Mouse (Mus musculus) hindbrain, embryonic 12.5 days (tissue): ENCODE measurements around the gene Srebf2. TPM values are rescaled to one million over a fixed set of nuclear protein-coding genes. Genes with fewer than 3 reads are reported as not detected.
A peak's percentile ranks its signal among the peaks of the same experiment; 100 is the strongest.

Source experiments
- ATAC-seq: fragments of 200-750 bp; cut with Nextera tagmentation; 2 replicates; pipeline ENCODE4 v1.8.0; 2017; ENCODE audit warnings: moderate TSS enrichment; ENCODE audit not compliant: low FRiP score
- H3K27ac ChIP-seq: fragments of 300-500 bp; sonication (generic); 2 replicates; pipeline ENCODE4 v1.5.1; 2016; ENCODE audit warnings: mild to moderate bottlenecking
- H3K27me3 ChIP-seq: fragments of 300-500 bp; sonication (generic); 2 replicates; pipeline ENCODE4 v1.6.1; 2016; ENCODE audit warnings: mild to moderate bottlenecking
- H3K36me3 ChIP-seq: fragments of 300-500 bp; sonication (generic); 2 replicates; pipeline ENCODE4 v1.6.1; 2016; ENCODE audit warnings: mild to moderate bottlenecking
- H3K4me1 ChIP-seq: fragments of 300-500 bp; sonication (generic); 2 replicates; pipeline ENCODE4 v1.6.1; 2016
- H3K4me2 ChIP-seq: fragments of 300-500 bp; sonication (generic); replicated peaks from 2 replicates; pipeline ENCODE4 v1.6.1; 2016; ENCODE audit warnings: mild to moderate bottlenecking
- H3K4me3 ChIP-seq: fragments of 300-500 bp; sonication (generic); 2 replicates; pipeline ENCODE4 v1.5.1; 2016; ENCODE audit warnings: mild to moderate bottlenecking
- H3K9ac ChIP-seq: fragments of 300-500 bp; sonication (generic); 2 replicates; pipeline ENCODE4 v1.6.1; 2016; ENCODE audit warnings: mild to moderate bottlenecking, moderate library complexity
- H3K9me3 ChIP-seq: fragments of 300-500 bp; sonication (generic); replicated peaks from 2 replicates; pipeline ENCODE4 v1.6.1; 2016; ENCODE audit warnings: mild to moderate bottlenecking
- WGBS: fragments of 180-500 bp; shearing (Covaris S2); methylation state at CpG from one replicate; pipeline ENCODE4 v1.1.7; 2016; 5-methylcytosine and 5-hydroxymethylcytosine counted together
- polyA plus RNA-seq: library from polyadenylated mRNA; unstranded; fragments of >200 nt; fragmentation: Nextera tagmentation; extraction: Ambion mirVana; gene quantifications from 2 replicates; pipeline ENCODE4 v1.2.1, GENCODE M21; 2016

Gene Srebf2
- polyA plus RNA-seq, 1 experiment from 2014 or later: 230 TPM

DNA sequence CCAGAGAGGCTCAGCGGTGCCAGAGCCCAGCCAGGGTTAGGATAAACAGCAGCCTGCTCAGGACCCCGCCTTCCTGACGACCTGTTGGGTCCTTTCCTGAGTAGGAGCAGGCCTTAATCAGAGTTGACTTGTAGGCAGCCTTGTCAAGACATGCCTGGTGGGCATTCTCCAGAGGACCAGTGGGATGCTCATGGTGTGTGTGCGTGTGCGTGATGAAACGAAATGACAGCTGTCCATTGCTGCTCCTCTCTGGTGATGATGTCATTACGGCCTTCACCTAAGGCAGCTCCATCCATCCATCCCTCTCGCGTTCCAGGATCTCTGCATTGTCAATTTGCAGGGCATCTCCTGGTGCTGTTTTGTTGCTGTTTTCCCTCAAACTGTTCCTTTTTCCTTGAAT is 12.5 kb downstream of the Srebf2 start:
- WGBS: 84% methylated on average over 9 of the region's 9 CpGs
- H3K9me3 ChIP-seq: no peaks in the 10 kb centered on the region
- peaks cover 47% of the 10 kb centered on the region for H3K4me1 ChIP-seq
- H3K27me3 ChIP-seq: no peaks in the 10 kb centered on the region
- no peak overlapping the region for H3K9ac ChIP-seq
- no peak overlapping the region for H3K4me2 ChIP-seq
- H3K27ac ChIP-seq: peak overlapping the region; percentile 5; the same call in 1 of the 2 replicates
- H3K4me3 ChIP-seq: no peak overlapping the region
- ATAC-seq: no peak
- peaks cover 12% of the 10 kb centered on the region; the same call in 1 of the 2 replicates for H3K36me3 ChIP-seq

DNA sequence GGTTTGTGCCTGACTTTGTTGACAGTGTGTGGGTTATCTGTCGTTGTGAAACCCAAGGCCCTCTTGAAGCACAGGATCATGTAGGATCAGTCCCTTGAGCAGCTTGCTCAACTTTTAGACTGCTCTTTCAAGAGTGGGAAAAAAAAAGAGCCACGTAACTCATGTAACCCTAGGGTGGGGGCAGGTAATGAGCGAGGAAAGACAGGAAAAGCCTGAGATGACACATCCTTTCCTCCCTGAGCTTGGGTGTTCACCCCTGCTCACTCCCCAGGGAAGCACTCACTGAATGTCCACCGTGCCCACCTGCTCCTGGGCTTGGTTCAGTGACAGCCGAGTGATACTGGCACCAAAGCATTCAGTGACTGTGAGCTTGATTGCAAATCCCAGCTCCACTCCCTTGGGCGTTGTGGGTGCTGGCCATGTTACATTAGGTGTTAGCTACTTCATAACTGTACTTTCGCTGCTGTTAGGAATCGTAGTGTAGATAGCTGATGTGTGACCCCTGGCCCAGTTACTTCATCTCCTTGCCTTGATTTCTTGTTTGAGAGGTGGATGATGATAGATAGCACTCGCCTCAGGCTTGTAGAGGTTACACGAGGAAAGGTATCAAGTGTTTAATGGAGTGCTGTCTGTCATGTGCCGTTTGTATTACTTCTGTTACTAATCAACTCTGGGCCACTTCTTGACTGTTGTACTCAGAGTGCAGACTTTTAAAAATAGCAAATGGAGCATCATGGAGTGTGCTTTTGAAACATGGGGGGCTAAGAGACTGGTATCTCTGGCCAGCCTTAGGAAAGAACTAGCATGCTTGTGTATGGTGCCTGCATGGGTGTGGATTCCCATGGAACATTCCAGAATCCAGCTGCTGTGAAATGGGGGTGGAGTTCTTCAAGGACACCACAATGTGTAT is 14.0 kb downstream of the Srebf2 start:
- Histone ChIP-seq H3K4me1 (peaks cover 55% of the 10 kb centered on the region), H3K4me3 (no peak overlapping the region), H3K4me2 (no peak overlapping the region), H3K36me3 (0 out of 2 replicates have a peak, but pooled peaks cover 6% of the 10 kb centered on the region), H3K27me3 (no peaks in the 10 kb centered on the region), H3K27ac (no peak overlapping the region), H3K9ac (no peak overlapping the region), H3K9me3 (no peaks in the 10 kb centered on the region)
- WGBS: 78% methylated on average over 11 of the region's 11 CpGs
- no peak for ATAC-seq

DNA sequence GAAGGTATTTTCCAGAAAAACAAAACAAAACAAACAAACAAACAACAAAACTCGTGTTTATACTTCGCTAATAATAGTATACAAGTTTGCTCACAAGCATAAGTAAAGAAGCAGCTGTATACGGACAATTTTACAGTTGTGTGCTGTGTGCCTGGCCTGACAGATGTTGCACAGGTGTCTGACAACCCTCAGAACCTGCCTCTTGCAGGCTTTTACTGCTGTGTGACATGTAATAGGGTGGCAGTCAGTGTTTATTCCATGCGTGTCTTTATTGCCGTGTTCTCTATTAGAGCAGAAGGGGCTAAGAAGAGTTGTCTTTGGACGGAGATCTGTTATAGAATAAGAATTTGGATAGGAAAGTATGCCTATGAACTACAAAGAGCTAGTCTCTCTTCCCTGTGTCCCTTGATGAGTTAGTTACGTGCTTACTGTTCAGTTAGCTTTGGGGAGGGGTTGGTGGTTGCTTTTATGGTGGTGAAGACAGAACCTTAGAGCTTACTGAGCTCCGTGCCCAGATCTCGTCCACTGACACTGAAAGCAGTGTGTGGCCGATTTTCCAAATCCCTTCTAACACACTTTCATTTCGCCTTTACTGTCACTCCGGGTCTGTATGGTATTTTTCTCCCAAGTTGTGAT is 15.1 kb downstream of the Srebf2 start:
- 87% methylated on average over 12 of the region's 12 CpGs for whole genome bisulfite sequencing
- 0 out of 2 replicates have a peak, but pooled peaks cover 3% of the 10 kb centered on the region for H3K36me3 ChIP-seq
- no peaks in the 10 kb centered on the region for H3K9me3 ChIP-seq
- H3K4me3 ChIP-seq: no peak overlapping the region
- H3K4me1 ChIP-seq: peaks cover 63% of the 10 kb centered on the region
- H3K9ac ChIP-seq: no peak overlapping the region
- H3K4me2 ChIP-seq: no peak overlapping the region
- H3K27ac ChIP-seq: no peak overlapping the region
- no peaks in the 10 kb centered on the region for H3K27me3 ChIP-seq
- no peak for ATAC-seq

DNA sequence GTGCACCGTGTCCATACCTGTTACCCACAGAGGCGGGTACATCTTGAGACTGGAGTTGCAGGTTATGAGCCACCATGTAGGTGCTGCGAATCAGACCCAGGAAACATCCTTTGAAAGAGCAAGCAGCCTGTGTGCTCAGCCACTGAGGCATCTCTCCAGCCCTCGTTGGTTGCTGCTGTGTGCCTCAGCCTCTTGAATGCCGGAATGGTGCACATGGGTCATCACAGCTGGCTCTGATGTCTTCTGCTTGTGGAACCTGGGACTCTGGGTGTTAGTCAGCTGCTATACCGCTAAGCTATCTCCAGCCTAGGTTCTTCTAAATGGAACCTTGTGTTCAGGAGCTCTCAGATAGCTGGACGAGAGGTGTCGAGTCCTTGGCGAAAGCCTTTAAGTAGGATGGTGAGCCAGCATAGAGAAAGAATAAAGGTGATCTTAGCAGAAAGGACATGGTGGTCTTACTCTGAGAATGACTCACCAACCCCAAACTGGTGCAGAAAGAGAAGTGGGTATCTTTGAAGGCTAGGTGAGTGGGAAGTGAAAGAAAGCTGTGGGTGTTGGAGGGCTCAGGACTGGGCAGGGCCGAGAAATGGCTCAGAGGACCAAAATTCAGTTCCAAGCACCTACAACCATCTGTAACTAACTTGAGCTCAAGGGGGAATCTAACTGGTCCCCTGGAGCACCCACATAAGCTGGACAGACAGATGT is 16.5 kb downstream of the Srebf2 start:
- WGBS: 89% methylated on average over 10 of the region's 10 CpGs
- H3K4me3 ChIP-seq: no peak overlapping the region
- H3K9ac ChIP-seq: no peak overlapping the region
- no peak overlapping the region for H3K4me2 ChIP-seq
- H3K27me3 ChIP-seq: no peaks in the 10 kb centered on the region
- no peak for ATAC-seq
- peak overlapping the region; percentile 23 for H3K27ac ChIP-seq
- H3K9me3 ChIP-seq: no peaks in the 10 kb centered on the region
- H3K4me1 ChIP-seq: peaks cover 60% of the 10 kb centered on the region
- H3K36me3 ChIP-seq: no peaks in the 10 kb centered on the region

DNA sequence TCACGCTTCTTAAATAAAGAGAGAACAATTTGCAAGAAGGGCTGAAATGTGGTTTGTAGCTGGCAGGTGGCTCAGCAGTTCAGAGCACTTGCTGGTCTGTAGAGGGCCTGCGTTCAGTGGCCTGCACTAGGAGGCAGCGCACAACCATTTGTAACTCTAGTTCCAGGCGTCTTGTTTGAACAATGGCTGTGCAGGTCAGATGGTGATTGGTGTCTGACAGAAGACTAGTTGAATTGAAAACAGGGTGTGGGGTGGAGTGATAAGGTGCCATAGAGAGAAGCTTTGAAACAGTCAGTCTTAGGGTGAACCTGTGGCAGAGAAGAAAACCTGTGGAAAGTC is 17.0 kb downstream of the Srebf2 start:
- Histone ChIP-seq H3K4me1 (peaks cover 55% of the 10 kb centered on the region), H3K4me2 (no peak overlapping the region), H3K4me3 (no peak overlapping the region), H3K9ac (no peak overlapping the region), H3K27me3 (no peaks in the 10 kb centered on the region), H3K36me3 (no peaks in the 10 kb centered on the region), H3K27ac (peak overlapping the region; percentile 23), H3K9me3 (no peaks in the 10 kb centered on the region)
- no peak for ATAC-seq
- 58% methylated on average over 4 of the region's 4 CpGs for WGBS

DNA sequence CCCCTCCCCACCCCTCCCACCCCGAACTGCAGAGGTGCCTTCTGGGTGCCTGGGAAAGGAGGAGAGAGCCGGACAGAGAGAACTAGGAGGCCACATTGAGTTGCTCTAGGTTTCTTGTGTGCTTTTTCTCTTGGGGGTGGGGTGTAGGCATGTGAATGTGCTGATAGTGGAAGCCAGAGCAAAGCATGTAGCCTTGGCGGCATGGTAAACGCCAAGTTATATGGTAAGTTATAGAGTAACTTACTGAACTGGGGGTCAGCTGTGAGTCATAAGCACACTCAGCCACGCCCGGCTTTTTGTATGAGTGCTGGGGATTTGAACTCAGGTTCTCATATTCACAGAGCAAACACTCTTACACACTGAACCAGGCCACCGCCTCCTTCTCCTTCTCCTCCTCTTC is 17.5 kb downstream of the Srebf2 start:
- H3K27ac ChIP-seq: peak overlapping the region; percentile 23; the same call in 1 of the 2 replicates
- WGBS: 83% methylated on average over 7 of the region's 7 CpGs

DNA sequence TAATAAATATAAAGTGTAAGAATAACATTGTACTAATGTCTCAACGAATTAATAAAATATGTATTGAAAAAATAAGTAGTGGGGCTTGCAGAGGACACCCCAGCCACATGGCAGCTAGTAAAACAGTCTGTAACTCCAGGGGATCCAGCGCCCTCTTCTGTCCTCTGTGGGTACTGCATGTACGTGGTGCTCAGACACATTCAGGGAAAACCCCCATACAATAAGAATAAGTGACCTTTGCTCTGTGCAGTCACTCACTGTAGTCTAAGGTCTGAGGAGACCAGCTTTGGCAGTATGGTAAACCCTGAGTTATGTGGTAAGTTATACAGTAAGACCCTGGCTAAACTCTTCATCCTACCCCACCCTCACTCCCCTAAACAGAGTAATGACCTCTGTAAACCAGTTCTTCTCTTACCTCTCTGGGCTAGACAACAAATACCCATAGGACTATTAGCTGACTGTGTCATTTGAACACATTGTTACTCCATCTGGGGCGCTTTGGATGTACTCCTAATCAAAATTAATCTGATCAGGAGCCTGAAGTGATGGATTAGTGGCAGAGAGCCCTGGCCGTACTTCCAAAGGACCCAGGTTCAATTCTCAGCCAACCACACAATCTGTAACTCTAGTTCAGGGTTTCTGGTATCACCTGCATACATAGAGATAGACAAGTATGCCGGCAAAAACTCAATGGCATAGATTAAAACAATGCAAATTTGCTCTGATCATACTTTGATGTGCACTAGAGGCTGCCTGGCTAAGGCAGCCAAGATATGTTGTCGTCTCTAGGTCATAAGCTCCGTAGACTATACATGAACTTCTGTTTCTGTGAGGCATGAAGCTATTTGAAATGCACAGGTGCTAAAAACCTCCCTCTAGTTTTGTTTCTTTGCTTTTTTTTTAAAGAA is 18.6 kb downstream of the Srebf2 start:
- Histone ChIP-seq H3K9me3 (no peaks in the 10 kb centered on the region), H3K36me3 (peaks cover 10% of the 10 kb centered on the region), H3K9ac (no peak overlapping the region), H3K27ac (no peak overlapping the region), H3K4me3 (no peak overlapping the region), H3K4me2 (no peak overlapping the region), H3K27me3 (no peaks in the 10 kb centered on the region), H3K4me1 (peaks cover 43% of the 10 kb centered on the region)
- WGBS: 58% methylated on average over 8 of the region's 8 CpGs
- no peak for ATAC-seq

More for the DNA sequence above, 17.5 kb downstream of the Srebf2 start:
- Histone ChIP-seq H3K9me3 (no peaks in the 10 kb centered on the region), H3K4me3 (no peak overlapping the region), H3K9ac (no peak overlapping the region), H3K4me1 (peaks cover 52% of the 10 kb centered on the region), H3K36me3 (no peaks in the 10 kb centered on the region), H3K27me3 (no peaks in the 10 kb centered on the region), H3K4me2 (no peak overlapping the region)
- ATAC-seq: no peak

DNA sequence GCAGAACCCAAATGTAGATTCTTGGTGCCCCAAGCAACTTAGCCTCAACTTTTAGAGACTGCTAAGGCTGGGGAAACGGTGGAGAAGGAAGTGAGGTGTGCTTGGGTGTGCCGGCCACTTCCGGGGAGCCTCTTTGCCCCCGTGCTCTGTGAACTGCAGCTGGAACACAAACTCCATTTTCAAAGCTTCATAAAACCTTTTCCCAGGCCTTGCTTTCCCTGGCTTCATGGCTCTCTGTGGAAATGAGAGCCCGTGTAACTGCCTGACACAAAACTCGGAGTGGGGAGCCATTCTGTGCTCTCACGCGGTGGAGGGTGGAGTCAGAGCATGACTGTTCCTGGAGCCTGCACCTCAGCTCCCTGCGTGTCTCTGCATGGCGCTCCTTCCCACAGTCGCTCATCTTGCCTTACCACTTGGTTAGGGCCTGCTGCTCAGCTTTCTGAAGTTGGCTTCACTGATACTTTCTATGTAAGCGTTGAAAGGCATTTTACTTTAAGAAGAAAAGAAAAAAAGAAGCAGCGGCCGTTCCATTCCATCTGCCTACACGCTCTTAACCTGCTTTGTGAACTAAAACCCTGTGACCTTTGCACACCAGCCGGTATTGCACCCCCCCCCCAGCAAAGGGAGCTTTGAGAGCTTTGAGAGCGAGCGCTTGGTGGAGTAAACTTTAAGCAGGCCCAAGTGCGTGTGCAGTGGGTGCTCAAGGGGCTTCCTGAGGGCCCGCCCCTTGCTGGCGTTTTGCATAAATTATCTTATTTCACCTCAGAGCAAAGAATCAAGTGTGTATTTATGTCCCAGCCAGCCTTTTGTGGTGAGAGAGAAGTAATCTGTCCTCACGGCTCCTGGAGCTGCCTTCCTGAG is 19.5 kb downstream of the Srebf2 start:
- H3K4me2 ChIP-seq: no peak overlapping the region
- peak overlapping the region; percentile 5; the same call in 1 of the 2 replicates for H3K27ac ChIP-seq
- H3K4me3 ChIP-seq: no peak overlapping the region
- no peaks in the 10 kb centered on the region for H3K9me3 ChIP-seq
- ATAC-seq: no peak
- no peak overlapping the region for H3K9ac ChIP-seq
- WGBS: 54% methylated on average over 22 of the region's 22 CpGs
- H3K27me3 ChIP-seq: no peaks in the 10 kb centered on the region
- peaks cover 19% of the 10 kb centered on the region for H3K36me3 ChIP-seq
- H3K4me1 ChIP-seq: peaks cover 39% of the 10 kb centered on the region

DNA sequence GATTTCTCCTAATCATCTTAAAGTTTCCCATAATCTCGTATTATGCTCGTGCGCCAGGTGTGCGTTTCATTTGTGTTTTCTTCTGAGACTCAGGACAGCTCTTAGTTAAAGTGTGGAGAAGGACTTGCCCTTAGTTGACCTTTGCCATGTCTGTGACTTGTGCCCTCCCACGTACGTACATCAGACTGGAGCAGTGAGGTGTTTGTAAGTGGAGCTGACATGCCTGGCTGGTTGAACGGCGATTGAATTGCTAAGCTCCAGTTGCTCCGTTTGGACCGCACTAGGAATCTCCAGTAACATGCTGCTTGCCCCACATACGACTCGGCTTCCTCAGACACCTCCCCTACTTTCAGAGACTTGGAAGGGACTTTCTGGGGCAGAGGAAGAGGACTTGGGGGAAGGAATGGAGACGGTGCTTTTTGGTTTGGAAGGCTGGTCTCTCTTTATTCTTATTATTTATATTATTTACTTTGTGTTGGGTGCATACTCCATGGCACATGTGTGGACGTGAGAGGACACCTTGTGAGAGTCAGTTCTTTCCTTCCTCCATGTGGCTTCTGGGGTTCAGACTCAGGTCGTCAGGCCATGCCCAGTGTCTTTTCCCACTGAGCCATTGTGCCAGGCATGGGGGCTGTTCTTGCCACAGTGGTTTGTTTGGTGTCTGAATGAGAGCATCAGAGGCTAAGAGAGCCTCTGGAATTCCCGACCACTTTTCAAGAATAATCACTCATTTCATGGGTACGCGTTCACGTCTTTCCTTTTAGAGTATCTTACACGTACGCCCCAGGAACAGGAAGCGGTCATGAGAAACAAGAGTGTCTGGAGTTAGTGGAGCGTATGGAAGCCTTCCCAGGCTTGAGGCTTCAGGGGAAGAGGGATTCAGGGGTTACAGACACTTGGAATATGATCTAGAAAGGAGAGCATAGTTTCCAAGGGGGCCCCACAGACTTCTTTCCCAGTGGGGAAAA is 20.5 kb downstream of the Srebf2 start:
- ATAC-seq: no peak
- no peak overlapping the region for H3K4me3 ChIP-seq
- no peaks in the 10 kb centered on the region for H3K27me3 ChIP-seq
- no peaks in the 10 kb centered on the region for H3K9me3 ChIP-seq
- H3K4me1 ChIP-seq: peaks cover 39% of the 10 kb centered on the region
- H3K27ac ChIP-seq: no peak overlapping the region
- 62% methylated on average over 23 of the region's 23 CpGs for WGBS
- no peak overlapping the region for H3K9ac ChIP-seq
- H3K36me3 ChIP-seq: peaks cover 29% of the 10 kb centered on the region
- H3K4me2 ChIP-seq: no peak overlapping the region

DNA sequence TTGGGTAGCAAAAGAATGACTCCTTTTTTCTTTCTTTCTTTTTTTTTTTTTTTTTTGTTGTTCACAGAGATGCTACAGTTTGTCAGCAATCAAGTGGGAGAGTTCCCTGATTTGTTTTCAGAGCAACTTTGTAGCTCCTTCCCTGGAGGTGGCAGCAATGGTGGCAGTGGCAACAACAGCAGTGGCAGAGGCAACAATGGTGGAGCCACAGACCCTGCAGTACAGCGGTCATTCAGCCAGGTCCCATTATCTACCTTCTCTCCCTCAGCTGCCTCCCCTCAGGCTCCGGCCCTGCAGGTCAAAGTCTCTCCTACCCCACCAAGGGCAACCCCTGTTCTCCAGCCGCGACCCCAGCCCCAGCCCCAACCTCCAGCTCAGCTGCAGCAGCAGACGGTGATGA is 22.7 kb downstream of the Srebf2 start:
- no peaks in the 10 kb centered on the region for H3K9me3 ChIP-seq
- H3K9ac ChIP-seq: no peak overlapping the region
- peaks cover 30% of the 10 kb centered on the region for H3K4me1 ChIP-seq
- H3K4me3 ChIP-seq: no peak overlapping the region
- H3K27ac ChIP-seq: peak overlapping the region; percentile 35; the same call in 1 of the 2 replicates
- H3K27me3 ChIP-seq: no peaks in the 10 kb centered on the region
- WGBS: 90% methylated on average over 5 of the region's 5 CpGs
- H3K4me2 ChIP-seq: no peak overlapping the region
- H3K36me3 ChIP-seq: peaks cover 48% of the 10 kb centered on the region
- no peak for ATAC-seq
